Mouse (Mus musculus): ENCODE results near the gene Chtf18.

- TF ChIP-seq CTCF (IDR thresholded peaks at IDR 0.05; ENCODE audit: low read depth, low read length) = no peak
- TF ChIP-seq GATA1 (IDR thresholded peaks at IDR 0.05; ENCODE audit: borderline replicate concordance, low read length) = no peak
- no peak for TF ChIP-seq POLR2AphosphoS5 (IDR thresholded peaks at IDR 0.05; ENCODE audit: insufficient replicate concordance, low read depth, low read length)
- TF ChIP-seq GATA2 (IDR thresholded peaks at IDR 0.05; ENCODE audit: borderline replicate concordance, low read depth, low read length) = no peak
Observed at GRCm38 (mm10) chr17:25672982-25673381, 54.2 kb downstream of the Chtf18 start.
